Mouse (Mus musculus): ENCODE measurements around the gene Supt4a.

DNA sequence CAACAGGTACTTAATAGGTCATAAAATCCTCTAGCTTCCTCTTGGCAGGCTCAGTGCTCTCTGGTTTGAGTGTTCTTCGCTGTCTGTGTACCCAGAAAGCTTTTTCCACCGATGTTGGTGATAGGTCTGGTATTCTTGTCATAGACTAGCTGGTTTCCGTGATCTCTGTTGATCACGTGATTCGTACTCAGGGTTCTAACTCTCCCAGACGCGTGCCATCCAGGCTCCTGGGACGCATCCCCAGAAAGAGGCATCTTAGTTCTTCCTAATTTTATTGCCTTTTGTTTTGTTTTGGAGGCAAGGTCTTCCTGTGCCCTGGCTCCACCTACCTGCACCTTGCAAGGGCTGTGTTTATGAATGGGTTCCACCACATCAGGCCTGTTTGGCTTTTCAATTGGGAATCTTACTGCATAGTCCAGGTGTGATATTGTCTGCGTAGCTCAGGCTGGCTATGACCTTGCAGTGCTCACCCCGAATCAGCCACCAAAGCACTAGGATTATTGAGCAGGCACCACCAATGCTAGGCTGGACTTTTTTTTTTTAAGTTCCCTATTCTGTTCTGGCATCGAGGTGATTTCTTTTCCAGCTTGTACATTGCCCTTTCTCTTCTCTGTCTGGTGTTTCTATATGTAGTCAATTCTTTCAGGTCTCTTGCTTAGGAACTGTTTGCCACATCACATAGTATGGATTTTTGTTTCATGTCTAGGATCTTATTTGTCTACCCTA lies 48.7 kb upstream of the Supt4a start:
- TF ChIP-seq POLR2A (IDR thresholded peaks at IDR 0.05; ENCODE audit: borderline replicate concordance, extremely low read depth, low read depth, low read length) (no peak), CTCF (IDR thresholded peaks at IDR 0.05; ENCODE audit: insufficient read depth, low read length) (no peak)
